Mouse (Mus musculus) hindbrain, embryonic 10.5 days (tissue): ENCODE measurements around the gene Fgb. TPM values are rescaled to one million over a fixed set of nuclear protein-coding genes. Genes with fewer than 3 reads are reported as not detected.

Experiments
- DNase-seq: peaks from one replicate; pipeline ENCODE4 v3.0.0-alpha.2; 2017; ENCODE audit warnings: low spot score
- H3K27ac ChIP-seq: fragments of 300-500 bp; sonication (generic); 2 replicates; pipeline ENCODE4 v1.5.1; 2016; ENCODE audit warnings: mild to moderate bottlenecking, moderate library complexity
- H3K27me3 ChIP-seq: fragments of 300-500 bp; sonication (generic); 2 replicates; pipeline ENCODE4 v1.6.1; 2016; ENCODE audit warnings: mild to moderate bottlenecking; ENCODE audit not compliant: poor library complexity, insufficient read depth, severe bottlenecking
- H3K36me3 ChIP-seq: fragments of 300-500 bp; sonication (generic); 2 replicates; pipeline ENCODE4 v1.6.1; 2016; ENCODE audit warnings: mild to moderate bottlenecking, moderate library complexity
- H3K4me1 ChIP-seq: fragments of 300-500 bp; sonication (generic); replicated peaks from 2 replicates; pipeline ENCODE4 v1.6.1; 2016; ENCODE audit warnings: mild to moderate bottlenecking
- H3K4me3 ChIP-seq: fragments of 300-500 bp; sonication (generic); 2 replicates; pipeline ENCODE4 v1.5.1; 2016; ENCODE audit warnings: mild to moderate bottlenecking, moderate library complexity
- H3K9me3 ChIP-seq: fragments of 300-500 bp; sonication (generic); 2 replicates; pipeline ENCODE4 v1.6.1; 2016; ENCODE audit warnings: mild to moderate bottlenecking, moderate library complexity
- WGBS: fragments of 180-500 bp; shearing (Covaris S2); methylation state at CpG from one replicate; pipeline ENCODE4 v1.1.7; 2016; 5-methylcytosine and 5-hydroxymethylcytosine counted together
- polyA plus RNA-seq: library from polyadenylated mRNA; unstranded; fragments of >200 nt; fragmentation: Nextera tagmentation; extraction: Ambion mirVana; gene quantifications from 2 replicates; pipeline ENCODE4 v1.2.1, GENCODE M21; 2016

Fgb gene
- polyA plus RNA-seq, 1 experiment from 2014 or later: not detected

DNA sequence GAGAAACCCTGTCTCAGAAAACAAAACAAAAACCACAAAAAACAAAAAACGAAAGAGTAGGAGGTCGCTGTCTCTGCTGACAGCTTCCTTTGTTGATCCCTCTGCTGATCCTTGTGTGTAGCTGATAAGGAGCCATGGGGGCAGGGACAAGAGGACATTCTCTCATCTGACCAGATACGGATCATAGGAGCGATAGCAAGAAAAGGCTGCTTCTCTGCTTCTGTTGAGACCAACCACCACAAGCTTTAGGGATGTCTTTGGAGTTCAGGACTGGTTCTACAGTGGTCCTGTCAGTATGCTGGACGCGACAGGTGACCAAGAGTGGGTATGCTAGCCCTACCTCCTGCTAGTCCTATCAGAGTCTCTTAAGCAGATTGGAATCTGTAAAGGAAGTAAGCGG is 3.5 kb upstream of the Fgb start:
- H3K27me3 ChIP-seq: no peaks in the 10 kb centered on the region
- no peak overlapping the region for H3K27ac ChIP-seq
- no peak for DNase-seq
- no peaks in the 10 kb centered on the region for H3K9me3 ChIP-seq
- peaks cover 16% of the 10 kb centered on the region for H3K36me3 ChIP-seq
- peaks cover 11% of the 10 kb centered on the region for H3K4me1 ChIP-seq
- 88% methylated on average over 7 of the region's 7 CpGs for WGBS
- no peak overlapping the region for H3K4me3 ChIP-seq

DNA sequence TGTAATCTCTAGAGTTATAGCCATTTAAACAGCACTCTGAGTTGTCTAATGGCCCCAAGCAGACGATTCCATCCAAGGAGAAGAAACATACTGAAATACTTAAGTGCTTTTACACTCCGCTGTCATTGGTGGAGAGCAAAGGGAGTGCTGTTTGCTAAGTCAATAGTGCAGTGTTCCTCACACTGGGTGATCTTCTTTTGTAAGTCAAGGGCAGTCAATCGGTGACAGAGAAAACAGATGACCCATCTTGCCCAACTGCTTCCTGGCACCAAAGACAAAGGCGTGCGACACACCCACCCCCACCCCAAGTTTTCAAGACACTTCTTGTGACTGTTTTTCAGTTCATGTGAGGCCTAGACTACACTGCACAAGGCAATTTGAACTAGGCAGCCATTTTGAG is 2.4 kb upstream of the Fgb start:
- 86% methylated on average over 5 of the region's 5 CpGs for WGBS

DNA sequence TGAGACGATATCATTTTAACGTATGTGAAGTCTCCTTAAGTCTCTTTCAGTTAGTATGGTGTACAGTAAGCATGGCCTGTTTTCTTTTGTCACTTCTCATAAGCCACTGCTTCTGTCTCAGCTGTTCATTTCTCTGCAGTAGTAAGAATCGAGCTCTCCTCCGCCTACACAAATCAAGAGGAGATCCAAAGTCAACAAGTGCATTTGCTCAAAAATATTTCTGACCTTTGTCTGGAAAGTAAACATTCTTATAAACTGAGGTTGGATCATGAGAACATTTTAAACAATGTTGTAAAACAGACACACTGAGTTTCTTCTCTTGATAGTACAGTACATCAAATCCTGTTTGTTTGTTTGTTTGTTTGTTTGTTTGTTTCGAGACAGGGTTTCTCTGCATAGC is 998 bp upstream of the Fgb start:
- WGBS: 83% methylated on average over 5 of the region's 5 CpGs
- no peaks in the 10 kb centered on the region for H3K27me3 ChIP-seq

More for the DNA sequence above, 2.4 kb upstream of the Fgb start:
- Histone ChIP-seq H3K36me3 (peaks cover 6% of the 10 kb centered on the region), H3K27me3 (no peaks in the 10 kb centered on the region), H3K27ac (no peak overlapping the region), H3K4me3 (no peak overlapping the region), H3K9me3 (no peaks in the 10 kb centered on the region), H3K4me1 (peaks cover 11% of the 10 kb centered on the region)
- DNase-seq: no peak

DNA sequence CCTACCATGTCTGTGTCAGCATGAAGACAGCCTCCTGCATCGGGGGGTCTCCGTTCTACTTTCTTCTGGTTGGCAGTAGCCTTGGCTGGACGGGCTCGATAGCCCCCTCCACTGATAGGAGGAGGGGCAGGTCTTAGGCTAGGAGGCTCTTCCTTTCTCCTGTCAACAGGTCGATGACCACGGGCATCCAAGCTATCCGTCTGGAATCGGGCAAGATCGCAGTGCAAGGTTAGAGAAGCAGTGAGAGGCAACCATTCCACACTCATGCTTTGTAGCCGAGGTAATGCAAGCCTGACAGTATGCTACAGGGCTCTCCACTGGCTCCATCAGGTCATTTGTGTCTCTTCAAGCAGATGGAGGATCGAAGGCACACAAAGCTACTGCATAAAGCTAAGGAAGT is 3.0 kb downstream of the Fgb start:
- Histone ChIP-seq H3K27me3 (no peaks in the 10 kb centered on the region), H3K27ac (no peak overlapping the region), H3K4me3 (no peak overlapping the region), H3K4me1 (no peaks in the 10 kb centered on the region), H3K9me3 (no peaks in the 10 kb centered on the region), H3K36me3 (no peaks in the 10 kb centered on the region)
- DNase-seq: no peak
- WGBS: 88% methylated on average over 11 of the region's 11 CpGs

More for the DNA sequence above, 998 bp upstream of the Fgb start:
- H3K9me3 ChIP-seq: no peaks in the 10 kb centered on the region
- no peaks in the 10 kb centered on the region for H3K36me3 ChIP-seq
- no peak overlapping the region for H3K4me3 ChIP-seq
- no peak overlapping the region for H3K27ac ChIP-seq
- DNase-seq: no peak
- H3K4me1 ChIP-seq: no peaks in the 10 kb centered on the region

DNA sequence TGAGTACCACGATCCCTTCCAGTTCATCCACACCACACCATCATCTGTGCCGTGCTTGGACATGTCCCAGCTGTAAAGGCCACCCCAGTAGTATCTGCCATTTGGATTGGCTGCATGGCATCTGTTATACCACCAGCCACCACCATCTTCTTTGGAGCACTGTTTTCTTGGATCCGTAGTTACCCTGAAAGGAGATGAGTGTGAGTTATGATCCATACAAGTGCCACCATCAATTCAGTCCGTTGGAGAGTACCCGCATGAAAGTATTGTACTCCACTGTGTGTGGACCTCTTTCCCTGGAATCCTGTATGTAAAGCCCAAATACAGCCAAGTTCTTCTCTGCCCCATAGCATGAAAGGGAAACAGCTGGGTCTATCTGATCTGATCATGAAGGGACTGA is 7.2 kb downstream of the Fgb start:
- no peak for DNase-seq
- no peaks in the 10 kb centered on the region for H3K4me1 ChIP-seq
- 93% methylated on average over 5 of the region's 5 CpGs for WGBS
- H3K27ac ChIP-seq: no peak overlapping the region
- H3K4me3 ChIP-seq: no peak overlapping the region
- H3K36me3 ChIP-seq: no peaks in the 10 kb centered on the region
- no peaks in the 10 kb centered on the region for H3K9me3 ChIP-seq
- H3K27me3 ChIP-seq: no peaks in the 10 kb centered on the region

DNA sequence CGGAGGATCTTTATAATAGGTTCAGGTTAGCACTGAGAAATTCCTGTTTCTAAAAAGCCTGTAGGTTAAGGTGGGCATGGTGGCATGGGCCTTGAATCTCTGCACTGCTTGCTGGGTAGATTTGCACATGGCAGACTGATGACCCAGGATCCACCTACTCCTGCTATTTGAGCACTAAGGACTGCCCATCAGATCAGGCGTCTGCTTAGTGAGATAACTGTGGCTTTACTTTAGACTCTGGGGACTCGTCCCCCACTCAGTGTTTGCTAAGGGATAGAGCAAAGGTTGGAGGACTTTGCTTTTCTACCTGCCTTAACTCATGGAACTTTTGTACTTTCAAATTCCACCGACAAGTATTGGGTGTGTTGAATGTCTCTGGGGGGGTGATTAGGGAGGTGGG is 10.0 kb downstream of the Fgb start:
- H3K36me3 ChIP-seq: no peaks in the 10 kb centered on the region
- H3K4me1 ChIP-seq: no peaks in the 10 kb centered on the region
- H3K4me3 ChIP-seq: no peak overlapping the region
- no peaks in the 10 kb centered on the region for H3K27me3 ChIP-seq
- no peak overlapping the region for H3K27ac ChIP-seq
- H3K9me3 ChIP-seq: no peaks in the 10 kb centered on the region
- DNase-seq: no peak
- WGBS: 78% methylated on average over 4 of the region's 4 CpGs

DNA sequence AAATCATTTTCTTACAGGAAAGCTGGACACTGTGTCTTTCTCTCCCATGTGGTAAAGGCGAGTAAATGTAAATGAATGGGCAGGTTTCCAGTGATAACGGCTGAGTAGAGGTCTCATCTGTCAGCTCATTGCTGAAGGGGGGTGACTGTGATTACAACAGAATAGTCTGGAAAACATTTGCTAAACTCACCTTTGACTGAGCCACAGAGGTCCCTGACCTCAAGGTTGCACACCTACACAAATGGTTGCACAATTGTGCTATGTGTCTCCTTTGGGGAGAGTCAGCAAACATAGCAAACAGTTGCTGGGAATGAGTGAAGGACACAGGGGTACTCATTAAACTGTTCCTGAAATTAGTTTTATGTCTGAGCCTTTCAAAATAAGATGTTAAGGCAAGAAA is 10.8 kb downstream of the Fgb start:
- H3K4me1 ChIP-seq: no peaks in the 10 kb centered on the region
- H3K36me3 ChIP-seq: no peaks in the 10 kb centered on the region
- no peaks in the 10 kb centered on the region for H3K27me3 ChIP-seq
- no peak overlapping the region for H3K27ac ChIP-seq
- whole genome bisulfite sequencing: 78% methylated on average over 2 of the region's 2 CpGs
- DNase-seq: no peak
- H3K9me3 ChIP-seq: no peaks in the 10 kb centered on the region
- H3K4me3 ChIP-seq: no peak overlapping the region

DNA sequence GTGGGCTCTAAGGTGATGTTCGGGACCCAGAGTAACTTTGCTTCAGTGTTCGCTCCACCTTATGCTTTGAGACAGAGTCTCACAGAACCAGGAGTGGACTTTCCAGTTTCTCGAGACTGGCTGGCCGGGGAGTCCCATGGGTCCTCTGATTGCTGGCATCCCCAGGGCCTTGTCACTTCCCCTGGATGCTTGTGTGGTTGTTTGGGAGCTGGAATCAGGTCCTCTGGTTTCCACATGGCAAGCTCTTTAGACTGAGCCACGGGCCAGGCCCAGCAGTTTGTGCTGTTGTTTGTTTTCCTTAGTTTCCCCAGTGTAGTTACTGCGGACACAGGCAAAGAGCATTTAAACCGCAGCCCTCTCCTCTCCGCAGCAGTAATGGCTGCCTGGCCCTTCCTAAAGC is 15.9 kb downstream of the Fgb start:
- H3K36me3 ChIP-seq: no peaks in the 10 kb centered on the region
- H3K9me3 ChIP-seq: no peaks in the 10 kb centered on the region
- H3K4me3 ChIP-seq: no peak overlapping the region
- H3K27ac ChIP-seq: no peak overlapping the region
- H3K27me3 ChIP-seq: no peaks in the 10 kb centered on the region
- 78% methylated on average over 8 of the region's 8 CpGs for WGBS
- no peak for DNase-seq
- peaks cover 5% of the 10 kb centered on the region; the same call in 1 of the 2 replicates for H3K4me1 ChIP-seq

DNA sequence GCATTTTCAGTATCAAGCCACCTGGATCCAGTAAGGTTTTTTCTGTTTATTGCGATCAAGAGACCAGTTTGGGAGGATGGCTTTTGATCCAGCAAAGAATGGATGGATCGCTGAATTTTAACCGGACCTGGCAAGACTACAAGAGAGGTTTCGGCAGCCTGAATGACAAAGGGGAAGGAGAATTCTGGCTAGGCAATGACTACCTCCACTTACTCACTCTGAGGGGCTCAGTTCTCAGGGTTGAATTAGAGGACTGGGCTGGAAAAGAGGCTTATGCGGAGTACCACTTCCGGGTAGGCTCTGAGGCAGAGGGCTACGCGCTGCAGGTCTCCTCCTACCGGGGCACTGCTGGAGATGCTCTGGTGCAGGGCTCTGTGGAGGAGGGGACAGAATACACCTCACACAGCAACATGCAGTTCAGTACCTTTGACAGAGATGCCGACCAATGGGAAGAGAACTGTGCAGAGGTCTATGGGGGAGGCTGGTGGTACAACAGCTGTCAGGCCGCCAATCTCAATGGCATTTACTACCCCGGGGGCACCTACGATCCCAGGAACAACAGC is 16.8 kb downstream of the Fgb start:
- Histone ChIP-seq H3K27ac (no peak overlapping the region), H3K4me3 (peak overlapping the region; percentile 34), H3K9me3 (no peaks in the 10 kb centered on the region), H3K27me3 (no peaks in the 10 kb centered on the region), H3K4me1 (peaks cover 5% of the 10 kb centered on the region; the same call in 1 of the 2 replicates), H3K36me3 (no peaks in the 10 kb centered on the region)
- WGBS: 40% methylated on average over 13 of the region's 13 CpGs
- DNase-seq: no peak

DNA sequence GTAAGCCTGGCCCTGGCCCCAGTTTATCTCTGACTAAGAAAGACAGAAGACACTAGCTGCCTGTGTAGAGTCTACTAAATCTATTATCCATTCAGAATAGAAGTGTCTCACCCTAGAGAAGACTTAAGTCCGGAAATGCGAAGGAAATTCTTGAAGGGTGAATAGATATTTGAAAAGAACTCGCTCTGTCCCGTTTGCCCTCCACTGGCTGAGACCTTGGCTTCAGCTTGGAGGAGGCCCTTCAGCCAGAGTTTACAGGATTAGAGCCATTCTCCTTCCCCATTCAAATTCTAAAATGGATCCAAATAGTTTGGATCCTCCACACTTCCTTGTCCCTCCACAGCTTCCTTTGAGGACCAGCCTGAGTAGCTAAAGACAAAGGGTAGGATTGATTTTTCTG is 19.3 kb downstream of the Fgb start:
- WGBS: 84% methylated on average over 4 of the region's 4 CpGs
- DNase-seq: no peak

DNA sequence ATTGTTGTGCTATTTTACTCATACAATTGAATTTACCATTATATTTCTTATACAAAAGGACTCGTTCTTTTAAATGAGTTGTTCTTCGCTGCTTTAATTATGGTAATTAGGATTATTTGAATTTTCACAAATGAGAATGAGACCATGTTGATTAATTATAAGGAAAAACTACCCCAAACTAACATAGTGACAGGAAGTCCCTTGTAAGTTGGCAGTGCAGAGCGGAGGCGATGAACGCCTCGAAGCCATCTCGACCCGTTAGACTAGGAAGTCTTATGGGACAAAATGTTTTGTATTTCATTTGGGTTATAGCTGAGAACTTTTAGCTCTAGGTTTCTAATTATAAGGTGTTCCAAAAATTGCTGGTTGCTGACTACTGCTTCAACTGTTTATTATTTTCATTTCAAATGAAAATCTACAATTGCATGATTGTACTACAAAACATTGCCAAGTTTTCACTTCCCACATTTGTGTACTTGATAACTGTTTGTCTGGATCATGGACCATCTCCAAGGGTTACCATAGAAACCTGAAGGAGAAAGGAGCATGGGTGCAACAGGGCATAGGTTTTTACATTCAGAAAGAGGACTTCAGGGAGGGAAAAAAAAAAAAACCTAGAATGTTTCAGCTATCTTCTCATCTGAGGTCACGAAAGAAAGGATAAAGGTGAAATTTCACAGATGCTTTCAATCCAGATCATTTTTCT is 22.0 kb downstream of the Fgb start:
- Histone ChIP-seq H3K27me3 (no peaks in the 10 kb centered on the region), H3K9me3 (no peaks in the 10 kb centered on the region), H3K27ac (no peak overlapping the region), H3K4me3 (no peak overlapping the region), H3K4me1 (no peaks in the 10 kb centered on the region), H3K36me3 (no peaks in the 10 kb centered on the region)
- DNase-seq: no peak
- WGBS: 92% methylated on average over 9 of the region's 9 CpGs

More for the DNA sequence above, 19.3 kb downstream of the Fgb start:
- Histone ChIP-seq H3K36me3 (no peaks in the 10 kb centered on the region), H3K27ac (no peak overlapping the region), H3K4me3 (no peak overlapping the region), H3K9me3 (no peaks in the 10 kb centered on the region), H3K27me3 (no peaks in the 10 kb centered on the region), H3K4me1 (peaks cover 5% of the 10 kb centered on the region; the same call in 1 of the 2 replicates)

DNA sequence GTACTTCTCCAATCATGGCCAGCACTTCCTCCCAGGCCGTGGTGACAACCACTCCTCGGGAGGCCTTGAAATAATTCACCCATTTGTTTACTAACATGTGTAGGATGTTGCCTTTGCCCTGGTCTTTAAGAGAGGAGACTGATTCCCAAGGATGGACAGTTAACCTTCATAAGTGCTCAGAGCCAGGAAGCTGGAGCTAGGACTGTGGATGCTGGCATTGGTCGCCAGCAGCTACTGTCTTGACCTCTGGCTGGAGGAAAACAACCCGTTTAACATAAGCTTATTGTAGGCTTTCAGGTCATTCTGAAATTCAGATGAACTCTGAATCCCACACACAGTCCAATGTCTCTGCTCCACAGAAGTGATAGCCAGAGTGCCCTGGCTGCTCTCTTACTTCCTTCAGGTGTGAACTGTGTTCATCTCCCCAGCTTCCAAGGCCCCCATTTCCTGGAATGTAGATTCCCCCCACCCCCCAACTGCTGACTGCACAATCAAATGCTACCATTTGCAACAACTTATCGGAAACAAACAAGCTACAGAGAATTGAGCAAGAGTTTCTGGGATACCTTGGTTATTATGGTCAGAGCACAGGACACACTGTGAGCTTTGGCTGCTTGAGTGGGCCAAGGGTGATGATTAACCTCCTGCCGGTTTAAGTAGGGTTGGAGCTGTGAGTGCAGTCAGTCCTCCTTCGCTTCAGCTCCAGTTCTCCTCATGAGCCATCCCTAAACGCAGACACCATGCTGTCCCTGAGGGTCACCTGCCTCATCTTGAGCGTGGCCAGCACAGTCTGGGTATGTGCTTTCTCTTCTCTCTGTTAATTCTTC is 24.0 kb downstream of the Fgb start, which contains the start of gene Fga:
Gene Fga, plus strand, starts transcription at position 602 of the 827 bp plus-strand sequence.
- DNase-seq: no peak
- 80% methylated on average over 9 of the region's 9 CpGs for WGBS
- H3K27ac ChIP-seq: no peak within 1 kb of the TSS
- H3K4me1 ChIP-seq: no peaks in the 10 kb centered on the region
- H3K36me3 ChIP-seq: no peaks in the 10 kb centered on the region
- no peak within 1 kb of the TSS for H3K4me3 ChIP-seq
- no peaks in the 10 kb centered on the region for H3K9me3 ChIP-seq
- H3K27me3 ChIP-seq: no peaks in the 10 kb centered on the region

DNA sequence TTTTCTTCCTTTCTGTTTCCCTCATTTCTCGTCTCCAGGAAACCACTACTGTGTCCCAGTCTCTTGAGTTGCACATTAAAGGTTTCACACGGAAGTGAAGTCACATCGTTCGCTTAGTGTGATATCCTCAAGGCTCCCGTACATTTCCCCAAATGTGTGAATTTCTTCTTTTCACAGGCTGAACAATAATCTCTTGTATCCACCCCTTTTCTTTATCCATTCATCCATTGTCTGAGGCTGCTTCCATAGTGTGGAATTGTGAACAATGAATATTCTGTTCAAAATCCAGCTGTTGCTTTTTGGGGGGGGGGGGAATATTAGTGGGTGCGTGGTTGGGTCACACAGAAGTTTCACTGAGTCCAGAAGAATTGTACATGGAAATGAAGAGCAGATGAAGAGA is 24.6 kb downstream of the Fgb start:
- H3K36me3 ChIP-seq: no peaks in the 10 kb centered on the region
- DNase-seq: no peak
- no peaks in the 10 kb centered on the region for H3K9me3 ChIP-seq
- no peaks in the 10 kb centered on the region for H3K4me1 ChIP-seq
- H3K4me3 ChIP-seq: no peak overlapping the region
- H3K27ac ChIP-seq: no peak overlapping the region
- H3K27me3 ChIP-seq: no peaks in the 10 kb centered on the region
- 80% methylated on average over 6 of the region's 6 CpGs for WGBS
